Mouse (Mus musculus) brown adipose tissue, adult 24 weeks (tissue): ENCODE data around the gene Abraxas2. TPM values are rescaled to one million over a fixed set of nuclear protein-coding genes. Genes with fewer than 3 reads are reported as not detected.

Experiments used
- H3K27ac ChIP-seq: fragments of 200-500 bp; replicated peaks from 2 replicates; pipeline ENCODE4 v1.5.1; 2012; ENCODE audit warnings: low read depth, mild to moderate bottlenecking, low read length
- H3K4me1 ChIP-seq: fragments of 200-500 bp; 2 replicates; pipeline ENCODE4 v1.6.1; 2012; ENCODE audit warnings: low read length, mixed read lengths; ENCODE audit not compliant: control insufficient read depth, insufficient read depth, insufficient read length
- H3K4me3 ChIP-seq: fragments of 200-500 bp; 2 replicates; pipeline ENCODE4 v1.5.1; 2012; ENCODE audit warnings: low read depth, mild to moderate bottlenecking, low read length, moderate library complexity; ENCODE audit not compliant: insufficient read depth
- polyA plus RNA-seq: library from polyadenylated mRNA; stranded (reverse); fragments of >200 nt; gene quantifications from 2 replicates; pipeline ENCODE4 v1.2.4, GENCODE M21; 2012; ENCODE audit not compliant: missing spikeins, insufficient read depth, insufficient read length

Gene Abraxas2
- polyA plus RNA-seq = 24.7 and 25.6 TPM in 2 replicates

DNA sequence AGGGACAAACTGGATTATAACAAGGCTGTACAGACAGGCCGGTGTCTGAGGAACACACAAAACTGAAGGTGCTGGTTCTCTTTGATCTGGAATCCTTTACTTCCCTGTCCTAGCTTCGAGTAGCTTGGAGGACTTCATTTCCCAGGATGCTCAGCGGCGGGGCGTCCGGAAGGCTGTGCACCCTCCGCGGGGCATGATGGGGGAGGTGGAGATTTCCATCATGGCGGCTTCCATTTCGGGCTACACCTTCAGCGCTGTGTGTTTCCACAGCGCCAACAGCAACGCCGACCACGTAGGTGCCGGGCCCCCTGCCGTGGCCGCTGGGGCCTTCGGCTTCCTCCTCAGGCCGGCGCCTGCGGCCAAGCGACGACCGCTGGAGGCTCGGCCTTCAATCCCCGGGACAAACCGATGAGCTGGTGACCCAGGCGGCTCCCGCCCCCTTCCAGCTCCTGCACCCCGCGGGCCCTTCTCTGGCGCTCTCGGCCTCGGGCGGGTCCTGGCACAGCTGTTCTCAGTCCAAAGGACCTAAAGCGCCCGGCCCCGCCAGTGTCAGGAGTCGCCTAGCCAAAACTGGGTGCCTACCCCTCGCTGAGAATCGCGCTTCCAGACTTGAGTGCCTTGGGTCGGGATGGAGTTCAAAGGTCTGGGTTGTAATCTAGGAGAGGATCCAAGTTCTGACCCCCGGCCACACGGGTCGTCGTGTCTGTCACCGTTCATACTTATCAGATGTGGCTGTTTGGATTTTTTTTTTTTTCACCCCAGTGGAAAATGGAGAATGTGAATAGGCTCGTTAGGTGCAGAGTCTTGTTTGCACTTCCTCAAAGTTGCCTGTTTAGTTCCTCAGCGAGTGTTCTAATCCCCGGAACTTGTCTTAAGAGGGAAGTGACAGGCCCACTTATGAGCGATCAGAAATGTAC lies at the start of gene Abraxas2:
Abraxas2 (plus strand) TSS at position 184 of the 917 bp plus-strand sequence.
- H3K4me1 ChIP-seq = no peaks in the 10 kb centered on the region
- H3K27ac ChIP-seq = peak within 1 kb of the TSS; percentile 73
- peak within 1 kb of the TSS; percentile 95 for H3K4me3 ChIP-seq

GRCm38 (mm10) chr7:132809721-132810120 lies 49.3 kb upstream of the Abraxas2 start:
- Histone ChIP-seq H3K4me1 (peaks cover 42% of the 10 kb centered on the region), H3K4me3 (0 out of 2 replicates have a peak overlapping the region, but pooled peaks have one; percentile 7), H3K27ac (peak overlapping the region; percentile 33)

DNA sequence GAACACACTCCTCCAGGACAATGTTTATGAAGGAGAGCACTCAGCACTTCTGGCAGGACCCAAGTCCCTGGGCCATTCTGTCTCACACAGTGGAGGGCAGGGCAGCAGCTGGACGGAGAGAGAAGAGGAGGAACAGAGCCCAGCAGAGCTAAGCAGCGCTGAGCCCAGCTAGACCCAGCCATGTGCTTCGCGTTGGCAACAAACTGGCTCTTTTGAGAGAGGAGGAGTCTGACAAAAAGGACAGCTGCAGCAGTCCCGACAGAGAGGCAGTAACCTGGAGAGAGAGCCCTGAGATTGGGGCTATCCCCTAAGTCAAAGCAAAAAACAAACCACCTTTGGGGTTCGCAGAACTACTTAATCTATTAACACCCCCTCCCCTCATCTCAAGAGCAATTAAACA lies 48.7 kb upstream of the Abraxas2 start:
- peaks cover 37% of the 10 kb centered on the region for H3K4me1 ChIP-seq
- peak overlapping the region; percentile 33 for H3K27ac ChIP-seq
- H3K4me3 ChIP-seq = 0 out of 2 replicates have a peak overlapping the region, but pooled peaks have one; percentile 3

DNA sequence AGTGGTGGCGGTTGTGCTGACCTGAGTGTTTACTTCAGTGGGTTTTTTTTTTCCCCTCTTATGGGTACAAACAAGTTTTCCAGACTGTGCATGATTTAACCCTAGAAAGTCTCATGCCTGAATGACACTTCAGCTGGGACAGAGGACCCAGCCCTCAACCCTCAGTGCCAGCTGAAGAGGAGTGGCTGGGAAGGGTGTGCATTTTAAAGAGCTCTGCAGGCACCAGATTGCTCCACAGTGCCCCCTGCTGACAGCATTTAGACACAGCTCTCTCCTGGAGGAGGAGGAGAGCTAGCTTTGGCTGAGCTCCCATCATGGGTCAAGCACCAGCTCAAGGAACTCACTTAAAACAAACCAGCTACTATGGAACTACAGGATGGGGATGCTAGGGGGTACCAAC lies 48.1 kb upstream of the Abraxas2 start:
- H3K27ac ChIP-seq = peak overlapping the region; percentile 44
- peaks cover 32% of the 10 kb centered on the region for H3K4me1 ChIP-seq

GRCm38 (mm10) chr7:132811716-132812618 lies 47.1 kb upstream of the Abraxas2 start:
- Histone ChIP-seq H3K4me1 (peaks cover 22% of the 10 kb centered on the region), H3K27ac (peak overlapping the region; percentile 91), H3K4me3 (peak overlapping the region; percentile 76)

More for the DNA sequence above, 48.1 kb upstream of the Abraxas2 start:
- H3K4me3 ChIP-seq = peak overlapping the region; percentile 30

DNA sequence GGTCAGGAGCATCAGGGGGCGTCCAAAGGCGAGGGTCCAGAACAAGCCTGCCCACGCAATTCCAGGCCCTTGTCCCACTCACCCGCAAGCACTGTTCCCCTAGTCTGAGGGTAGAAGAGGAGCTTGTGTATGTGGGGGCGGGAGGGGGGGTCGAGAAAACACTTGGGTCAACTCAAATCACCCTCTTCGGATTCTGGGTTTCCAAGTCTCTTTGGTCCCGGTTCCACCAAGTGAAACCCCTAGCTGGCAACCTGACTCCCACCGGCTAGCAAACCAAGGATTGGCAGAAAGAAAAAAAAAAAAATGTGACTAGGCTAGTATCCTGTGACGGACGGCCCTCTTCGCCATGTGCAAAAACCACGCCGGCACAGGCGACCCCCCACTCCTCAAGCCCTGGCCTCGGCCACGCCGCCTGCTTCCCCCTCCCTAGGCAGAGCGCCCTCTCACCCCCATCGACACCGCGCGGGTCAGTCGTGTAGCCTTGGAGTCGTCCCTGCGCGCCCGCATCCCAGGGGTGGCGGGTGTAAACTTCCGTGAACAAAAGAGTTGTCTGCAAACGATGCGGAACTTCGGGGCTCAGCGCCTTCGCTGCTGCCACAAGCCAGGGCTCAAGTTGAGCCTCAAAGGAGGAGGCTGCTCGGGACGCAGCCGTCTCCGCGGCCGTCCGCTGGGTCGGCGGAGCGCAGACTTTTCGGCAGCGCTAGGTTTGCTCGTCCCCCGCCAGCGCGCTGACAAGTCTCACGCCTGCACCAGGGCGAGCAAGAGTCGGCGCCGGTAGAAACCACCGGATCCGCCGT lies 46.2 kb upstream of the Abraxas2 start:
- H3K27ac ChIP-seq = peak overlapping the region; percentile 91
- H3K4me3 ChIP-seq = peak overlapping the region; percentile 76
- H3K4me1 ChIP-seq = peaks cover 14% of the 10 kb centered on the region

GRCm38 (mm10) chr7:132813416-132814088 lies 45.5 kb upstream of the Abraxas2 start, which contains the start of gene Fam53b:
Gene Fam53b (minus strand): TSS chr7:132813886.
- Histone ChIP-seq H3K4me3 (peak within 1 kb of the TSS; percentile 76), H3K27ac (peak within 1 kb of the TSS; percentile 91), H3K4me1 (peaks cover 10% of the 10 kb centered on the region)

GRCm38 (mm10) chr7:132814089-132814450 lies 45.0 kb upstream of the Abraxas2 start:
- peak overlapping the region; percentile 76 for H3K4me3 ChIP-seq
- H3K27ac ChIP-seq = peak overlapping the region; percentile 91
- peaks cover 5% of the 10 kb centered on the region; the same call in 1 of the 2 replicates for H3K4me1 ChIP-seq

GRCm38 (mm10) chr7:132815081-132815480 lies 43.9 kb upstream of the Abraxas2 start:
- Histone ChIP-seq H3K27ac (no peak overlapping the region), H3K4me1 (no peaks in the 10 kb centered on the region), H3K4me3 (no peak overlapping the region)

DNA sequence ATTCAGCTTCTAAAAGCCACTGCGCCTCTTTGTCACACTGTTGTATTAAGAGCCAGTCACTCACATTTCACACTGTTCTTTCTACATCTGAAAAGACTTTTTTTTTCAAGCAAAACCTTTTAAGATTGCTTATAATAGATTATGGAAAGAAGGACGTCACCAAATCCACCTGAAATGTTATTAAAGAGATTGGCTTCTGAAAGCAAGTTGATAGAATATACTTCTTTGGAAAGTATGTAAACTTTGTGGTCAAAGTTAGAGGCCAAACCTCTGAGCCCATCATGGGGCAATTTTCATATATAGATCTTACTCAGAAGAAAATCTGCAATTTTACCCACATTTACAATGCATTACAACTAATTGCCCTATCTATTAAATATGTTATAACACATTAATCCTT lies 42.5 kb upstream of the Abraxas2 start:
- Histone ChIP-seq H3K4me3 (no peak overlapping the region), H3K27ac (no peak overlapping the region), H3K4me1 (no peaks in the 10 kb centered on the region)

DNA sequence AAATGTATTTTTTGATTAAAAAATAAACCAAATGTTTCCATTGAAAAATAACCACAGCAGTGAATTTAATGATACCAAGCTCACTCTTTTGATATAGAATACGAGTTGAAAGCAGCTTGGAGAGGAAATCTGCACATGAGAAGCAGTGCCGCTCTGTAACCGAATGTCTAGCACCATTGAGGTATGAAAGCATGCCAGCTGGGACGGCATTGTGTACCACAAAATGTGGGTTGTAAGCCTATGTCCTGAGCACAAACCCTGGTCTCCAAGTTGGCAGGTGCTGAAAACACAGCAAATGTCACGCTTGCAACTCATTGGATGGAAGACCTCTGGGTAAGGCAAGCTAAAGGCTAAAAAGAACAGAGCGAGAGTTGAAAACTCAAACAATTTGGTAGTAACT lies 42.0 kb upstream of the Abraxas2 start:
- H3K27ac ChIP-seq = no peak overlapping the region
- no peaks in the 10 kb centered on the region for H3K4me1 ChIP-seq
- H3K4me3 ChIP-seq = no peak overlapping the region

GRCm38 (mm10) chr7:132820692-132821091 lies 38.3 kb upstream of the Abraxas2 start:
- peaks cover 2% of the 10 kb centered on the region; the same call in 1 of the 2 replicates for H3K4me1 ChIP-seq
- H3K27ac ChIP-seq = no peak overlapping the region

GRCm38 (mm10) chr7:132823832-132824231 lies 35.2 kb upstream of the Abraxas2 start:
- peaks cover 2% of the 10 kb centered on the region; the same call in 1 of the 2 replicates for H3K4me1 ChIP-seq
- H3K27ac ChIP-seq = no peak overlapping the region
- no peak overlapping the region for H3K4me3 ChIP-seq

More at GRCm38 (mm10) chr7:132820692-132821091, 38.3 kb upstream of the Abraxas2 start:
- H3K4me3 ChIP-seq = no peak overlapping the region
